Mouse (Mus musculus): Measurements from ENCODE around the gene Asb5.
"Not testable (repeated sequence)": the region's sequence is repeated elsewhere in the genome, so short reads cannot be mapped to it uniquely, and the experiment has no call there.

Asb5 gene

DNA sequence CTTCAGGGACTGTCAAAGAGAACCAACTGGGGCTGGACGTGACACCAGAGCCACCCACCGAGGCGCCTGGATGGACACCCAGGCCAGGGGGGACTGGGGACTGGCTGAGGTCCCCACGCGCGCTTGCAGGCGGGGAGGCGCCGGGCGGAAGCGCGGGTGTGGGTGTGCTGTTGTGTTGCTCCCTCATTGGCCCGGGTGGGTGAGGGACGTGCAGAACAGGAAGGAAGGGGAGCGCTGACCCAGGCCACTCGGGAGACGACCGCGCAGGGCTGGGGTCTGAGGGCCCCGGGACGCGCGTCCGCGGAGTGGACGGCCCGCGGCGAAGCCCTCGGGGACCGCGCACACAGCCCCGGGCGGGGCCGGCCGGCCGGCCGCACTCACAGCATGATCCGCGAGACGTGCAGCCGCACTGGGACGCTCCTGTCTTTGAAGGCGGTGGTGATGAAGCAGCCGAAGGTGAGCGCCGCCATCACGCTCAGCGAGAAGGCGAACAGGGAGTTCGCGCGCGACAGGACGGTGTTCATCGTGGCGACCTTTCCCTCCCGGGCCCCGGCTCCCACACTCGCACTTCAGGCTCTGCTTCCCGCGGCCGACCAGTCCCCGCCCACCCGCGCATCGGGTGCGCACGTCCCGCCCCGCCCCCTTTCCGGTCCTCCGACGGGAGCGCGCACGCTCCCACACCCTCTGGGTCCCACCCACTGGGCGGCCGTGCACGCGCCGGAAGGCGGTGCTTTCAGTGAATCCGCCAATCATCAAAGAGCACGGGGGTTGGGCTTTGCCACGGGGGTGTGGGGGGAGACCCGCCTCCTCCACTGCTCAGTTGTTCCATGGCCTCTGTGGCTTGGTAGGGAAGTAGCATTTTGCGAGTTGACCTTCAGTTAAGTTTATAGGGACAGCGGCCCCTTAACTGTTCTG lies at the start of gene Asb5, which contains the start of gene Spcs3:
Gene Asb5, plus strand, starts transcription at position 199 of the 915 bp plus-strand sequence.
Gene Spcs3, minus strand, starts transcription at position 617 of the 915 bp plus-strand sequence.
- DNase-seq (ENCODE audit: low read depth, low spot score): peak; percentile 96

DNA sequence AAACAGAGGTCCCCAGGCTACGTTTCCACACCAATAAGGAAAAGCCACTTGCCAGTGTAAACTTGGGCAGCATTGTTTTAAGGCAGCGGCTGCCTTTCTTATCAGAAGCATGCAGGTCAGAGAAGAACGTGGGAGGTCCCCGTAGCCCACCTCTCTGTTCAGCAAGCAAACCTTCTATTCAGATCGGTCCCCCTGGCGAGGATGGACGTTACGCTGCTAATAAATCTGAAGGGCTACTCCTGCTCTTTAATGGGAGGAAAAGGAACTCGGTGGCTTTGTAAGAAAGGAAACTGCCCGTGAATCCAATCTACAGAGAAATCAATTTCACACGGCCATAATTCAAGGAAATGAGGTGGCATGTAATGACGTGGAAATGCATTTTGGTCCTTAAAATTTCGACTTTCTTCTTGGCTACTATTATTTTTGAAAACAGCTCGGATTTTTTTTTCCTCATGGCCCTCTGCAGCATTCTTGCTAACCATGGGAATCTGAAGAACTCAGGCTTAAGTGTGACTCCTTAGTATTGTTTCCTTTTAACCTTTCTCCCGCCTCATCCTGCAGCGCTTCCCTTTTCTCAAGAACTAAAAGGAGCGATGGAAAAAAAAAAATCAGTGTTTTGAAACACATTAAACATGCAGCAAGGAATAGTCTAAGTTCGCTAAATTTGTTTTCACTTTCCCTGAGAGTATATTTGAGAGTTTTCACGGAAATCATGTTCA lies 42.7 kb upstream of the Asb5 start:
- DNase-seq (ENCODE audit: low read depth, low spot score): no peak

DNA sequence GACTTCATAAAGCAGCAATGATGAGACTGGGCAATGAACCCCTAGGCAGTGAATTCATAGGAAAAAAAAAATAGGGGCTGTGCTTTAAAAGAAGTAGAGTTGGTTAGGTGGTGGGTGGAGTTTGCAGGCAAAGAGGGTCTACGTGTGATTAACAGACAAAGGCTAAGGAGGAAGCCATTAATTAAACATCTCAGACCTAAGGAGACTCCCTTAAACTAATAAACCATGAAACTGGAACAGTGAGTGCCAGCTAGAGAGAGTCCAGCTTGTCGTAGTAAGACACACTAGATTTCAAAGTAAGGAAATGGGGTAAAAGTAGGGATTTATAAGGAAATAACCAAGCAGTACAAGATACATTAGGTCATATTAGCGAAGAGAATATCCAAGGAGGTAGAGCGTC lies 40.9 kb upstream of the Asb5 start:
- no peak for DNase-seq (ENCODE audit: low read depth, low spot score)

DNA sequence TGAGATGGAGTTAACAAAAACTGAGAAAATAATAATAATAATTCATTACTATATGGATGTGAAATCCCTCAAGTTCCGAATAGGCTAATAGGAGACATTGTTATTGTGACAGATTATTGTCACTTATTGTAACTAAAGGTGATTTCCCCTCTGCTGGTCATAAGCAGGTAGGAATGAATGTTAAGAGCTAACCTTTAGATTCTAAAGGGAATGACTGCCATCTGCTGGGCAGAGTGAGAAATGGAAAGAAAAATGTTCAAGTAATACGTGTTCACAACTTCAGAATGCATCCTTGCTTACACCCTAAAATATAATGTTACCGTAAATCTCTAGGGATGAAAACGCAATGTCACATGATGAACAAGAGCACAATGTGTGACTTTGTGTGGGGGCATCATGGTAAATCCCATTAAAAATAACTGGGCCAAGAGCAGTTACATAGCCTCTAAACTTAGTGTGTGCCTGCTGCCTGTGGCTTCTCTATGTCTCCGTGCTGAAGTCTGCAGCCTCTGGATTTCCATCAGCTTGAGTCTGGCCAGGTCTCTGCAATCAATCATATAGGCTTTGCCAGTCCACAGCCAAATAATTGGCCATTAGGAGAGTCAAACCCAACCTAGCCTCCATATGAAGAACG lies 38.2 kb upstream of the Asb5 start:
- DNase-seq (ENCODE audit: low read depth, low spot score): peak; percentile 62

DNA sequence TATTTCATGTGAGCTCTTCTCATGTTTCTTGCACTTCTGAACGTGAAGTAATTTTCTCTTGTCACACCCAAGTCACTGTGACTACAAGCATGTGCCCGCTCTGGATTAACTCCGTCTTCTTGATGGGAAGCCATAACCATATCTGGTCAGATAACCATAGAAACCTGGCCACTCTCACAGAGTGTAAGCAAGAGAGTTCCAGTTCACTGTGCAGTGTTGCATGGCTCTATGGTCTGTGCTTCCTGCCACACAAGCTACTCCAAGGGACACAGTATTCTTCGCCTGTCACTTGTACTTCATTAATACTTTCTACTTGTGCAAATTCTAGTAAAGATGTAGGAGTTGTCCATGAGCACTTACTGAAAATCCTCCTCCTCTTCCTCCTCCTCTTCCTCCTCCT lies 37.4 kb upstream of the Asb5 start:
- no peak for DNase-seq (ENCODE audit: low read depth, low spot score)

DNA sequence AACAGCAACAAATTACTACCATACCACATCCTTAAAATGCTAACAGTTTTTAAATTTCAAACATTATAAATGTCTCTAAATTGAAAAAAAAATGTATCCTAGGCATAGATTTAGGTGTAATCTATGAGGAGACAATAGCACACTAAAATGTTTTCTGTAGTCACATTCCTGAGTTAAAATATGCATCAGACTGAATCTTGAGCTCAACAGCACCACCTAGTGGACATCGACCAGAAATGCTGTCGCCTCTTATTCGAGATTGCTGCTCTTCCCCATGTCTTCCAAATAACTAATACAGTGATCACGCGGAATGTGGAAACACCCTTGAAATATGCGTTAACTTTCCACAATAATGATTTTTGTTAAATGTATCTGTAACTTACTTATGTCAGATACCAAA lies 36.3 kb upstream of the Asb5 start:
- peak; percentile 66 for DNase-seq (ENCODE audit: low read depth, low spot score)

DNA sequence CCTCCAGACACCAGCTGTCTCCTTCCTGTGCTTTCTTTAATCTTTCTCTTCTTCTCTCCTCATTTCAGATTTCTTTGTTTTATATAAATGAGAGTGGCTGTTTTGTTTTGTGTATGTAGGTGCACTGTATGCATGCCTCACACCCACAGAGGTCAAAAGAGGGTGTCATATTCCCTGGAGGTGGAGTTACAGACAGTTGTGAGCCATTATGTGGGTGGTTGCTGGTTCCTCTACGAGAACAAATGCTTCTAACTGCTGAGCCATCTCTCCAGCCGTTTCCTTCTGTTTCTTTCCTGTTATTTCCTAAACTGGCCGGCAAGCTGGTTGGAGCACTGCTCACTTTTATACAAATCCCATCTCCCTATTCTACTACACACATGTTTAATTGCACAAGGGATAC lies 35.5 kb upstream of the Asb5 start:
- DNase-seq (ENCODE audit: low read depth, low spot score): no peak

DNA sequence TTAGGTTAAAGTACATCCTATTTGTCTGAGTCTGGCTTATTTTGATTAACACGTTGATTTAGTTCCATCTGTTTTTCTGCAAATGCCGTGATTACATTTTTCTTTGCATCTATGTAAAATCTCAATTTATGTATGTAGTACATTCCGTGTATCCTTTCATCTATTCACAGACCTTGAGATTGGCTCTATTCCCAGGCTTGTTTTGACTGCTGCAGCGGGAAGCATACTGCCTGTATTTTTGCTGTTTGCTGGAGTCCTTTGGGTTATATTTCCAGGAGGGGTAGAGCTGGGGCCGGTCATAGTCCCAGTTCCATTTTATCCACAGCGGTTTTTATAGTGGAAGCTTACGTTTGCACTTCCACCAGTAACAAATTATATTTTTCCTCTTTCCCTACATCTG lies 26.3 kb upstream of the Asb5 start:
- no peak for DNase-seq (ENCODE audit: low read depth, low spot score)

DNA sequence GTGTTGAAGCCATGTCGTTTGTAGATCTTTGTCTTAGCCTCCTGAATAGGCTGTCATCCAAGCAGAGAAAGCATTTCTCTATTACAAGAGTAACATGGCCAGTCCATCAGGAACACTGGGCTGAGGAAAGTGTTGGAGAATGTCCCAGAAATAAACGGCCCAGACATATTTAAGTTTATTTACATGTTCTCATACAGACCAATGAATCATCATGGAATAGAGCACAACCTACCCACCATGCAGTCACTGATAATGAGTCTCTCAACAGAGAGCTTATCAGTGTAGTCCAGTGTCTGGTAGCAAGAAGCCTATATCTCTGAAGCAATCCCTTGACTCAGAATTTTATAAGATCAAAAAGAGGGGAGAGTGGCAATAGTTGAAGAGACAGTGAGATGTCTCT lies 24.3 kb upstream of the Asb5 start:
- no peak for DNase-seq (ENCODE audit: low read depth, low spot score)

DNA sequence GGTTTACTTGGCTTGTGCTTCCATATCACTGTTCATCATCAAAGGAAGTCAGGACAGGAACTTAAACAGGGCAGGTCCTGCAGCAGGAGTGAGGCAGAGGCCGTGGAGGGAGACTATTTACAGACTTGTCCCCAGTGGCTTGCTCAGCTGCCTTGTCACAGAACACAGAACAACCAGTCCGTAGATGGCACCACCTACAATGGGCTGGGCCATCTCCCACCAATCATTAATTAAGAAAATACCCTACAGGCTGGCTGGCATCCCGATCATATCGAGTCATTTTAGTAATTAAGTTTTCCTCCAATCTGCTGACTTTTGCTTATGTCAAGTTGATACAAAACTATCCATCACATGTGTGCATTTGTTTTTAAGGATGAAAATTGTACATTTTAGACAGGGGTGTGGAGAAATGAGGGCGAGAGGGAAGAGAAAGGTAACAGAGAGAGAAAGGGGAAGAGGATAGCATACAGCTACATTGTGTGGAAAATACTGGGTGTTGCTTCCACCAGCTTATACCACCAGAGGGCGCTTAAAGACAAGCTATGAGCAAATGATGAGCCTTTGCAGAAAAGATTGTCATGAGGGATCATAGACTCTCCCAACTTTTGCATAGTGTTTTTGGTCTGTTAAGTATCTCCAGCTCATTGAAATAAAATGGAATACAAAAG lies 21.8 kb upstream of the Asb5 start:
- DNase-seq (ENCODE audit: low read depth, low spot score): peak; percentile 76

DNA sequence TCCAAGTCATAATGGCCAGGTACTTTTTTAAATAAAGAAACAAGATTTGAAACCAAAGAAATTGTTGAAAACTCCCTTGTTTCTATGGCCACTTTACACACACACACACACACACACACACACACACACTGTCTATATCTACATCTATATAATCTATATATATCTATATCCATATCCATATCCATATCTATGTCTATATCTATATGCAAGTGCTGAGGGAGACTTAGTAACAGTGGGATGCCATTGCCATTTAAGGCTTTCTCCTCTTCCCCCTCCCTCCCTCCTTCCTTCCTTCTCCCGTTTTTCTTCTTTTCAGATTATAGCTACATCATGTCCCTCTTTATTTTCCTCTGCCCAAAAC lies 21.3 kb upstream of the Asb5 start:
- DNase-seq (ENCODE audit: low read depth, low spot score): no peak

DNA sequence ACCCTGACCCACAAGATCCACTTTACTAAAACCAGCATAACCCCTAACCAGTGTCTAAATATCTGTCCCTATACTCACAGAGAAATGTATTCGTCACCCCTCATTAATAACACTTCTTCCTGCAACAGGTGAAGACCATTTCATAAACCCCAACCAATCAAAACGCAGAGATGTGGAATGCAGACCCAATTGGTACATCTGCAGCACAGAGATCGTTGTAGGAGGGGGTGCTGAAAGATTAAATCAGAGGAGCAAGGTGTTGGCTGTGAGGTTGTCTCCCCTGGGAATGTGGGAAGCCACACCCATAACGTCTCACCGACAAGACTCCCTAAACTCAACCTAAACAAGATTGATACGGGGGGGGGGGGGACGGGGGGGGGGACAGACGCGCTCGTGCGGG lies 20.6 kb upstream of the Asb5 start:
- DNase-seq (ENCODE audit: low read depth, low spot score): peak; percentile 40

DNA sequence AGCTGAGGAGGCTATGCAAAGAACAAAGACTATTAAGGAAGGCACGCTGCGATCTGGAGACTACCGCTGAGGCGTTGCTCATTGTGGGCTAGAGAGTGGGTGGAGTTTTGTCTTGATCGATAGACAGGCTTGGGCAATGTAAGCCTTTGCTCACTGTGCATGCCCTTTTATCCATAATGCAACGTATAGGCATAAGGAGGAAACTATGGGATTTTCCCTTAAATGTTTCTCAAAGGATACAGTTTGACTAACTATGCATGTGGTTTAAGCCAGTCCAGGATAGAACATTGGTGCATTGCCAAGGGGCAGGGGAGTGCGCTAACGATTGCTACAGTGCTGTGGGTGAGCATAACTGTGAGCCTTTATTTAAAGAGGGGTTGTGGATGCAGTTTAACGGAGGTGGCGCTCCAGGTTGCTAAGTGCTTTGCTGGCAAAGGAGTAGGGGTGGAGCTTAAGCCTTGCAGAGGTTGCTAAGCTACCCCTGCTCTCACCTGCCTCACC lies 20.1 kb upstream of the Asb5 start:
- DNase-seq (ENCODE audit: low read depth, low spot score): peak; percentile 29

DNA sequence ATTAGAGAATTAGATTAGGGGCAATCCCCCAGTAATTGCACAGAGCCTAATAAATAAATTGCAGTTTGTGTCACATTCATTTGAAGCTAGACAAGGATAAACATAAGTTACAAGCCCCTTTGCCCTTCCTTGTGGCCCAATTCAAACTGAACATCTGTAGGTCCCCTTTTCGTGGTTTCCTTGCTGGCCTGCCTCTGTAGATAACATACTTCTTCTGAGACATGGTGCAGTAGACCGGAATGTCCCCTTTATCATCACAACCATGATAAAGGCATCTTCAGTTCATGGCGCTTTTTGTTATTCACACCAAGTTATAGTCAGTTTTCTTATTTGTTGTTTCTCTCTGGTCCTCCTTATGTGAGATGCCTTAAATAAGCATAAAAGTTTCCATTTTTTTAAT lies 17.6 kb upstream of the Asb5 start:
- no peak for DNase-seq (ENCODE audit: low read depth, low spot score)

DNA sequence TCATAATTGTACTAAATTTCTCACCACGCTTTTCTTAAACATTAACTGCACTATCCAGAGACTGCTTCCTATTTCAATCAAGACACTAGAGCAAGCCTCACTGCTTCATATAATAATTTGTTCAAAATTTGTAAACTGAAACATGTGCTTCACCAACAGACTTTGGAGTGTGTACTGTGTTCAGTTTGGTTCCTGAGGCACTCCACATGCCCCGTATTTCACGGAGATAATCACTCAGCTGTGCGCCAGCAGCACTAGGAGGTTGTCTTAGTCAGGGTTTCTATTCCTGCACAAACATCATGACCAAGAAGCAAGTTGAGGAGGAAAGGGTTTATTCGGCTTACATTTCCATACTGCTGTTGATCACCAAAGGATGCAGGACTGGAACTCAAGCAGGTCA lies 17.2 kb upstream of the Asb5 start:
- DNase-seq (ENCODE audit: low read depth, low spot score): not testable (repeated sequence)

DNA sequence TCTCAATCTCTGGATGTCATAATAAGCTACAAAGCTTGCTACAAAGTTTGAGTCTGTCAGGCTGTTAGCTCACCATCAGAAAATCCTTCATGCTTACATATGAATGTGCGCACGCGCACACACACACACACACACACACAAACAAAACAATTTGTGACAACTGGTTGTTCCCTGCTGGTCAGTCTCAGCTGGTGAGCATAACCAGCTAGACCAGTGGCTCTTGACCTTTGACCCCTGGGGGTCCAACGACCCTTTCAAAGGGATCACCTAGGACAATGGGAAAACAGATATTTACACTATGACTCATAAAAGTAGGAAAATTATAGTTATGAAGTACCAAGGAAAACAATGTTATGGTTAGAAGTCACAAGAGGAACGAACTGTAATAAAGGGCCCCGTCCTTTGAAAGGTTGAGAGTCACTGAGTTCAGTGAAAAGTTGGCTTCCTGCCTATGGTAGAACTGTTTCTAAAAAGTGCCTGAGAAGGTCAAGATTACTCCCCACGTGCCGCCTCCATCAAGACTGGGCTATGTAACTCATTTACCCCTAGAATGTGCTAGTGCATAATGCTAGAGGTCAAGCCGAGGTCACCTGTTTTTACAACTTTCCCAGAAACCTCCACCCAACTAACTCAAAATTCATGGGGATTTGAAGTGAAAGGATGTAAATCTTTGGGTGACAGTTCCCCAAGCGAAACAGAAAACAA lies 10.5 kb upstream of the Asb5 start:
- no peak for DNase-seq (ENCODE audit: low read depth, low spot score)

DNA sequence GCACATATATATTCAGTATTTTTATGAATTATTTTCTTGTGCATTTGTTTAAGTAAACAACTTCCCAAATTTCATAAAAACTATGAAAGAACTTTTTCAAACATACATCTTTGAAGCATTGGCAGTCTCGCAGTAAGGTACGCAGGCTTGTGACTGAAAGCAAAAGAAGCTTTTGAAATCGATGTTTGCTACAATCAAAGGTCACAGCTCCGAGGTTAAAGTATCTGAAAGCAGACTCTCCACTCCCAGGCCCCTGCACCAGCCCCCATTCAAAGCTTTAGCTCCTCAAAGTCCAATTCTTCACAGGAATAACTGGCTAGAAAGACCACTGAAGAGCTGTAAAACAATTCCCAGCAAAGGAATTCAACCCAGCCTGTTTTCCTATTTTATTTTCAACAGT lies 8.9 kb upstream of the Asb5 start:
- DNase-seq (ENCODE audit: low read depth, low spot score): no peak

DNA sequence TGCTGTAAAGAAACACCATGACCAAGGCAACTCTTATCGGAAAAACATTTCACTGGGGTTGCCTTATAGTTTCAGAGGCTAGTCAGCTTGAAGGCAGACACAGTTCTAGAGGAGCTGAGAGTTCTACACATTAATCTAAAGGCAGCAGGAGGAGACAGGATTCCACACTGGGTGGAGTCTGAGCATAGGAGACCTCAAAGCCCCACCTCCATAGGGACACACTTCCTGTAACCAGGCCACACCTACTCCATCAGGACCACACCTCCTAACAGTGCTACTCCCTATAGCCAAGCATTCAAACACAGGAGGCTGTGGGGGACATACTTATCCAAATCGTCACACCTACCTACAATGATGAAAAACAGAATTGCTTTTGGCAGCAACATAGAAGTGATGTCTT lies 3.8 kb upstream of the Asb5 start:
- DNase-seq (ENCODE audit: low read depth, low spot score): no peak

DNA sequence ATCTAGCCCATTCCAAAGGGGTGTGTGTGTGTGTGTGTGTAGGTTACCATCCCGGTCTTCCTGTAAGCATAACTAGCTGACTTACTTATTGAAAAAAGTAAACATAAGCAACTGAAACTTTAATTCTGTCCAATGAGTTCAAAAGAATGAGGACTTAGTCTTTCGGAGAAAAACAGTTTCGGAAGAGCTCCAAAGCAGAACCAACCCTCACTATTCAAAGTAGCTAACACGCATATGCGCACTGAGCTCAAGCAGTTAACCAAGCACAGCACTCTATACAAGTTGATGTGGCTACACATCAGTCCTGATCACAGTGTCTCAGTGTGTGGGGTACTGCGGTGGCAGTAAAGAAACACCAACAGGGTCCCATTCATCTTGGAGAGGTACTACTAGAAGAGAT lies 2.7 kb upstream of the Asb5 start:
- no peak for DNase-seq (ENCODE audit: low read depth, low spot score)

DNA sequence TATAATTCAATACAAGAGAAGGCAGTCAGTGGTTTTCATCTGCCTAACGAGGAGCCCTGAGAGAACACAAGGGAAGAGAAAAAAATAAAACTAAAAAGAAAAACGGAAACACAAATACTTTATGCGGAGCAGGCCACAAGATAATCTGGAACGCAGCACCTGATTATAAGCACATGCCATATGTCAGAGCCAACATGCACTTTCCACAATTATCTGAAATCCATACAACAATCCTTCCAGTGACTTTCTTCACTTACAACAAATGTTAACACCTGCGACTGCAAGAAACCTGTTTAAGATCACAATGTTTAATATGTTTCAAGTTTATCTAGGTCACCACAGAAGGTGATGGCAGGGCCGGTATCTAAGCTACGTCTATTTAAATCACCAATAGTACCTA lies 809 bp upstream of the Asb5 start:
- peak; percentile 38 for DNase-seq (ENCODE audit: low read depth, low spot score)

DNA sequence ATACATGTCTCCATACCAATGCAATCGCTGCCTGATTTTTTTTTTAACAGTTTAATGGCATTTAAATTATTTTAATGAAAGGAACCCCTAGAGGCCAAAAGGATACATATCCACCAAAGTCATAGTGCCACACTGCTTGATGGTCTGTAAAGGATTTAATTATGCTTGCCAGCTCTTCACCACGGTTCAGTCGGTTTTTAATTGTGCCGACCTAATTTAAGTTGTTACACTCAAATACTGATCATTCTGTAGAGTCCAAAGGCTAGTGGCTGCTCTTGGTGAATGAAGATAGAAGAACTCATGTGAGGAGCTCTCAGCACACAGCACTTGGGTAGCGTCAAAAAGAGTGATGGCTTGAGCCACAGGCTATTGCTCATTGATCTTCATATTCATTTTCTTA lies 5.8 kb downstream of the Asb5 start:
- DNase-seq (ENCODE audit: low read depth, low spot score): no peak
